ENCODE assay signal across 9 mouse cellular contexts in the genomic region with DNA sequence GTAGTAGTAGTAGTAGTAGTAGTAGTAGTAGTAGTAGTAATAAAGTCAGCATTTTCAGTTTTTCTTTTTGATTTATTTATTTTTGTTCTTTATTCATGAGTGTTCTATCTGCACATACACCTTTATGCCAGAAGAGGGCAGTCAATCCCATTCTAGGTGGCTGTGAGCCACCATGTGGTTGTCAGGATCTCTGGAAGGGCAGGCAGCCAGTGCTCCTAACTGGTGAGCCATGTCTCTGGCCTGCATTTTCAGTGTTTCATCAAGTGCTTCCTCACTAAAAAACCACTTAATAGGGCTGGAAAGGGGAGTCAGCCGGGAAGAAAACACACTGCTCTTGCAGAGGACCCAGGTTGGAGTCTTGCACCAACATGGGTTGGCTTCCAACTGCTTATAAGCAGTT. TPM values are rescaled to one million over a fixed set of nuclear protein-coding genes. Genes with fewer than 3 reads are reported as not detected.
DNase-seq lines count a peak whose midpoint lies in the region; ATAC-seq and TF ChIP-seq lines count a peak whose summit lies in the region.
"Had no signal": no experiment of that assay in that cellular context is flagged by ENCODE, and none has a peak within 500 bp of the region (broad histone marks: within the 10 kb centered on the region; RNA-seq: fewer than 3 reads in every experiment).

No protein-coding gene starts in this region.

- WGBS in midbrain, embryonic 14.5 days: 31% methylated on average over 1 of the region's 1 CpGs
- WGBS in midbrain, embryonic 13.5 days: 28% methylated on average over 1 of the region's 1 CpGs
- WGBS in bone marrow, adult 2 months: 21% methylated on average over 1 of the region's 1 CpGs

- no peaks in the 10 kb centered on the region for H3K9me3 ChIP-seq in midbrain, embryonic 14.5 days (ENCODE audit: control insufficient read depth, low read length)
- H3K9me3 ChIP-seq in midbrain, embryonic 13.5 days: no peaks in the 10 kb centered on the region

- no peaks in the 10 kb centered on the region for H3K27me3 ChIP-seq in midbrain, embryonic 14.5 days (ENCODE audit: control insufficient read depth, insufficient read depth, low read length)
- H3K27me3 ChIP-seq in midbrain, embryonic 13.5 days: no peaks in the 10 kb centered on the region

- no peaks in the 10 kb centered on the region for H3K4me1 ChIP-seq in midbrain, embryonic 14.5 days (ENCODE audit: control insufficient read depth, insufficient read depth, low read length)
- H3K4me1 ChIP-seq in midbrain, embryonic 13.5 days (replicated peaks): 0 out of 2 replicates have a peak, but pooled peaks cover 3% of the 10 kb centered on the region
- no peaks in the 10 kb centered on the region; the same call in 1 of the 2 replicates for H3K4me1 ChIP-seq in bone marrow, adult 2 months (ENCODE audit: control insufficient read depth, insufficient read depth, low read length)

- H3K9ac ChIP-seq in midbrain, embryonic 14.5 days (replicated peaks; ENCODE audit: low read length): no peak overlapping the region
- H3K9ac ChIP-seq in midbrain, embryonic 13.5 days (replicated peaks): no peak overlapping the region

- TF ChIP-seq POLR2A in bone marrow, adult 2 months (IDR thresholded peaks at IDR 0.05; ENCODE audit: borderline replicate concordance, control insufficient read depth, low read depth, low read length): no peak

- peak; percentile 73 for TF ChIP-seq CTCF in bone marrow, adult 2 months (IDR thresholded peaks at IDR 0.05; ENCODE audit: control insufficient read depth, insufficient read depth, low read length)
- peak; percentile 78 for TF ChIP-seq CTCF in left cerebral cortex, adult 2 months (IDR thresholded peaks at IDR 0.05)

- no peak overlapping the region for H3K4me2 ChIP-seq in midbrain, embryonic 14.5 days (ENCODE audit: low read length)
- H3K4me2 ChIP-seq in midbrain, embryonic 13.5 days (replicated peaks): no peak overlapping the region

- H3K36me3 ChIP-seq in midbrain, embryonic 14.5 days (ENCODE audit: control insufficient read depth, insufficient read depth, low read length): peaks cover 15% of the 10 kb centered on the region
- peaks cover 23% of the 10 kb centered on the region for H3K36me3 ChIP-seq in midbrain, embryonic 13.5 days

- no peak overlapping the region for H3K27ac ChIP-seq in midbrain, embryonic 14.5 days (replicated peaks; ENCODE audit: low read depth, low read length)
- no peak overlapping the region for H3K27ac ChIP-seq in midbrain, embryonic 13.5 days
- H3K27ac ChIP-seq in bone marrow, adult 2 months (ENCODE audit: control insufficient read depth, insufficient read depth, low read depth, low read length, poor library complexity): no peak overlapping the region
- H3K27ac ChIP-seq in left cerebral cortex, adult 2 months: no peak overlapping the region

- intact Hi-C loops in heart, postnatal 14 days (cut with DNase I): loop anchor here (2.0 kb wide), 1 partner anchor 33 kb away; no protein-coding TSS in a partner anchor
- intact Hi-C loops in left cerebral cortex, adult 2 months (cut with DNase I): no loop called here

- ATAC-seq in midbrain, embryonic 14.5 days (ENCODE audit: low FRiP score, low TSS enrichment): no peak
- no peak for ATAC-seq in midbrain, embryonic 13.5 days
- peak; percentile 85 for ATAC-seq in erythroid progenitor cell, adult 5-6 weeks (replicated peaks; ENCODE audit: low FRiP score, poor library complexity, severe bottlenecking)
- ATAC-seq in monocyte, adult 5-6 weeks (replicated peaks; ENCODE audit: insufficient number of reproducible peaks, low FRiP score, low TSS enrichment, poor library complexity, severe bottlenecking): peak; percentile 88

- DNase-seq in midbrain, embryonic 14.5 days: peak; percentile 82
- DNase-seq in heart, postnatal 14 days: peak; percentile 68 to 80
- DNase-seq in left cerebral cortex, adult 2 months (ENCODE audit: extremely low spot score in 1 of 2, low spot score in 2 of 2): peak; percentile 31
- DNase-seq in thymus, postnatal 0 days (ENCODE audit: low spot score): peak; percentile 58

- H3K4me3 ChIP-seq in midbrain, embryonic 14.5 days (replicated peaks; ENCODE audit: low read depth, low read length): no peak overlapping the region
- no peak overlapping the region for H3K4me3 ChIP-seq in midbrain, embryonic 13.5 days (replicated peaks)
- no peak overlapping the region for H3K4me3 ChIP-seq in bone marrow, adult 2 months (replicated peaks; ENCODE audit: control insufficient read depth, low read depth, low read length)
- H3K4me3 ChIP-seq in left cerebral cortex, adult 2 months: no peak overlapping the region
- H3K4me3 ChIP-seq: erythroblast, embryonic 14.5 days had no signal

RNA-seq across cellular contexts. Expression of a gene that starts 10.9 kb away (rescaled TPM):
- 134 and 200 TPM in 2 replicates for polyA plus RNA-seq in midbrain, embryonic 14.5 days (2014; fragmentation: Nextera tagmentation; extraction: Ambion mirVana)
- 226 and 238 TPM in 2 replicates for polyA plus RNA-seq in midbrain, embryonic 13.5 days (2015; fragmentation: Nextera tagmentation; extraction: Ambion mirVana)
- polyA plus RNA-seq in bone marrow, adult 2 months (2011; ENCODE audit: insufficient read depth, insufficient read length, low replicate concordance, missing spikeins): 14.0 and 18.3 TPM in 2 replicates
- total RNA-seq in erythroid progenitor cell, adult 5-6 weeks (2015; ENCODE audit: low replicate concordance): 4.6 and 15.1 TPM in 2 replicates
- total RNA-seq in erythroid progenitor cell, adult 5-6 weeks (2017; ENCODE audit: low replicate concordance): 6.7 and 24.4 TPM in 2 replicates
- 10 to 100 TPM; 29.7 to 30.0 TPM for total RNA-seq in heart, postnatal 14 days (2021)
- 100 to 1,000 TPM; 120 to 129 TPM for total RNA-seq in left cerebral cortex, adult 2 months (2021)
- 7.1 to 26.2 TPM (median 18.2 TPM) in 3 replicates for total RNA-seq in monocyte, adult 5-6 weeks (2017)
- 47.5 and 52.3 TPM in 2 replicates for polyA plus RNA-seq in thymus, postnatal 0 days (2015; fragmentation: Nextera tagmentation; extraction: Ambion mirVana)

RNA-seq across cellular contexts. Expression of a gene that starts 11.0 kb away (rescaled TPM):
- 7.3 and 10.2 TPM in 2 replicates for polyA plus RNA-seq in midbrain, embryonic 14.5 days (2014; fragmentation: Nextera tagmentation; extraction: Ambion mirVana)
- polyA plus RNA-seq in midbrain, embryonic 13.5 days (2015; fragmentation: Nextera tagmentation; extraction: Ambion mirVana): 10.3 and 11.9 TPM in 2 replicates
- polyA plus RNA-seq in bone marrow, adult 2 months (2011; ENCODE audit: insufficient read depth, insufficient read length, low replicate concordance, missing spikeins): 4.3 and 9.4 TPM in 2 replicates
- 0.72 and 19.3 TPM in 2 replicates for total RNA-seq in erythroid progenitor cell, adult 5-6 weeks (2015; ENCODE audit: low replicate concordance)
- 0.98 and 5.8 TPM in 2 replicates for total RNA-seq in erythroid progenitor cell, adult 5-6 weeks (2017; ENCODE audit: low replicate concordance)
- total RNA-seq in heart, postnatal 14 days (2021): 1 to 10 TPM; 4.1 to 5.3 TPM
- 1 to 10 TPM; 4.6 to 7.4 TPM for total RNA-seq in left cerebral cortex, adult 2 months (2021)
- total RNA-seq in monocyte, adult 5-6 weeks (2017): 8.9 to 11.1 TPM (median 10.2 TPM) in 3 replicates
- 13.9 and 16.9 TPM in 2 replicates for polyA plus RNA-seq in thymus, postnatal 0 days (2015; fragmentation: Nextera tagmentation; extraction: Ambion mirVana)

RNA-seq across cellular contexts. Expression of a gene that starts 36.8 kb away (rescaled TPM):
- polyA plus RNA-seq in midbrain, embryonic 14.5 days (2014; fragmentation: Nextera tagmentation; extraction: Ambion mirVana): 27.5 and 33.8 TPM in 2 replicates
- 38.9 and 41.9 TPM in 2 replicates for polyA plus RNA-seq in midbrain, embryonic 13.5 days (2015; fragmentation: Nextera tagmentation; extraction: Ambion mirVana)
- 15.8 and 29.3 TPM in 2 replicates for polyA plus RNA-seq in bone marrow, adult 2 months (2011; ENCODE audit: insufficient read depth, insufficient read length, low replicate concordance, missing spikeins)
- total RNA-seq in erythroid progenitor cell, adult 5-6 weeks (2015; ENCODE audit: low replicate concordance): 5.0 and 8.8 TPM in 2 replicates
- 6.7 and 9.2 TPM in 2 replicates for total RNA-seq in erythroid progenitor cell, adult 5-6 weeks (2017; ENCODE audit: low replicate concordance)
- 10 to 100 TPM; 60.3 to 68.7 TPM for total RNA-seq in heart, postnatal 14 days (2021)
- total RNA-seq in left cerebral cortex, adult 2 months (2021): 10 to 100 TPM; 36.8 to 42.6 TPM
- total RNA-seq in monocyte, adult 5-6 weeks (2017): 45.5 to 72.9 TPM (median 56.5 TPM) in 3 replicates
- 29.9 and 37.8 TPM in 2 replicates for polyA plus RNA-seq in thymus, postnatal 0 days (2015; fragmentation: Nextera tagmentation; extraction: Ambion mirVana)

Comparison
In these comparisons a context has a peak if more than half of its experiments do, and no peak if none do; other contexts are left out.
1. ATAC-seq: peak in erythroid progenitor cell, adult 5-6 weeks (single experiment) and monocyte, adult 5-6 weeks (single experiment); none in midbrain, embryonic 14.5 days (single experiment) and midbrain, embryonic 13.5 days (single experiment).
2. DNase-seq: peak in every context shown above with its lines; median percentile 82 in midbrain, embryonic 14.5 days; 74 in heart, postnatal 14 days; 58 in thymus, postnatal 0 days; 31 in left cerebral cortex, adult 2 months.